Mouse (Mus musculus) urinary bladder, postnatal 14 days (tissue): ENCODE results near the gene Abcc10.

Source experiments
- DNase-seq: peaks from one replicate; pipeline ENCODE4 v3.0.0; 2021; ENCODE audit warnings: low spot score

Abcc10 gene

DNA sequence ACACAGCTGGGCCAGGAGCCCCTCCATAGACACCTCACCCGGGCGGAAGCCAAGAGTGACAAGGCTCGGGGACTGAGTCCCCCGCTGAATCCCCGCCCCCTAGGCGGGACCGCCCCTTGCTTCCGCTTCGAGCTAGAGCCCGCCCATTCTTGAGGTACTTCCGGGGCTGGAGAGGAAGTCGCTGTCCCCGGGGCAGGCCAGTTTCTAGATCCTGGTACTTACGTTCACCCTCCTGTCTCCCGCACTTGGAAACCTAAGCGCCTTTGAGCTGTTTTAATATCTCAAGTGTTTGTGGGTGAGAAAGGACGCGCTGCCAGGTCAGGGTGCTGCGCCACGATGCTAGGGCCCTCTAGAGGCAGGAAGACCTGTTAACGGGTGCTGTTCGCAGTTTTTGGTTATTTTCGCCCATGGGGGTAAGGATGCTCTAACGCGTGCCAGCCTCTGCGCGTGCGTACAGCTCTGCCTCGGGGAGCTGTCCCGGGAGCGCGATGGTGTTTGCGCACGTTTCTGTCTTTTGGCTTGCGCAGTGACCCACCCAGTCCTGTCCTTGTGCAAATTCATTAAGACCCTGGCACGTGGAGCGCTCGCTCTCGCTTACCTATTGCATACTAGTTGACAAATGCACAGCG, at the start of gene Abcc10:
Gene Abcc10 (minus strand): TSS at position 447 of the 629 bp plus-strand sequence.
- peak; percentile 96 for DNase-seq

DNA sequence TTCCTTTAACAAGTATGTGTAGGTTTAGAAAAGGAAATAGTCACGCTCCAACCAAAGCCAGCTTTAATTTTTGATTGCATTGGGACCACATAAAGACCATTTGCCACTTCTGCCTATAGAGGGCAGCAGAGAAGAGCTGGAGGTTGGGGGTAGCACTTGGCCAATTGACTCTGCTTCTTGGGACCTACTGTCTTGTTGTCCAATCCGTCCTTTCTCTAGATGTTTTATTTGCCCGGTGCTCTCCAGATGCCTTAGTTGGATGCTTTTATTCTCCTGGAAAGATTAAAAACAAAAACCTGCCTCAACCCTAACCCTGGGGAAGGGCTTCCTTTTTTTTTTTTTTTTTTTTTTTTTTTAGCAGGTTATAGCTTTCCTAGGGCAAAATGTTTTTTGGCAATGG, 43.6 kb upstream of the Abcc10 start:
- peak; percentile 11 for DNase-seq

DNA sequence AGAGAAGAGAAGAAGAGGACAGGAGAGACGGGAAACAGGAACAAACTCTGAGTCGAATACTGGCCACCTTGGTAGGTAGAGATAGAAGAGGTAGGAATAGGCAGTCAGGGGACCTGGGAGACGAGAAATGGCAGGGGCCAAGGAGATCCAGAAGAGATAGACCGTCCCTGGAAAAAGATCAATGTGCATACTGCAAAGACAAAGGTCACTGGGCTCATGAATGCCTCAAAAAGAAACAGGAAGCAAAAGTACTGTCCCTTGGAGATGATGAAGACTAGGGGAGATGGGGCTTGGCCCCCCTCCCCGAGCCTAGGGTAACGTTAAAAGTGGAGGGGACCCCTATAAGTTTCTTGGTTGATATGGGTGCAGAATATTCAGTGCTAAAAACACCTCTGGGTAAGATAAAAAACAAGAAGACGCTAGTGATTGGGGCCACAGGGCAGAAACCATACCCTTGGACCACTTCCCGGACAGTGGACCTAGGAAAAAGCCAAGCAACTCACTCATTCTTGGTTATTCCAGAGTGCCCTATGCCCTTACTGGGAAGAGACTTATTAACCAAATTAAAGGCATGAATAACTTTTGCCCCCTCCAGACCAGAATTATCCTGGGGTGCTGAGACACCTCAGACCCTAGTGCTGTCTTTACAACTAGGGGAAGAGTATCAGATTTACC, 23.0 kb upstream of the Abcc10 start:
- no peak for DNase-seq

DNA sequence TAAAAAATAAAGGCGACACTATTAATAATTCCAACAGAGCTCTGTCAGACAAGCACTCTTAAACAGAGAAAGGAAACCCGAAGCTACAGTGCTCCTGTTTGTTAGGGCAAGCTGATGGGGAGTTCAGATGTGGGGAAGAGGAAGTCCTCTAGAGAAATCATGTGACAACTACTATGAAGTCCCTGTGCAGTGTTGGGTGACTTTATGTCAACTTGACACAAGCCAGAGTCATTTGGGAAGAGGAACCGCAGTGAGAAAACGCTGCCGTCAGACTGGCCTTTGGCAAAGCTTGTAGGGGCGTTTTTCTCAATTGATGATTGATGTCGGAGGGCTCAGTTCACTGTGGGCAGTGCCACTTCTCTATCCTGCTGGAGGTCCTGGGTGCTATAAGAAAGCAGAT, 13.1 kb upstream of the Abcc10 start:
- no peak for DNase-seq

DNA sequence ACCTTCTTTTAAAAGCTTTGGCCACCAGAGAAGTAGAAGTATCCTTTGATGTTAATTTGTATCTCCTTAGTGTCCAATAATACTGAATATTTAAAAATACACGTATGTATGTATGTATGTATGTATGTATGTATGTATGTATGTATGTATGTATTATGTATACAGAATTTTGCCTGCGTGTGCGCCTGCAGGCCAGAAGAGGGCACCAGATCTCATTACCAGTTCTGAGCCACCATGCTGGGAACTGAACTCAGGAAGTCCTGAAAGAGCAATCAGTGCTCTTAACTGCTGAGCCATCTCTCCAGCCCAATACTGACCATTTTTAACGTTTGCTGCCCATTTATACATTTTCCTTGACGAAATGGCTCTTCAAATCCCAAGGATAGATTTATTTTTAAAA, 8.3 kb upstream of the Abcc10 start:
- DNase-seq: no peak

DNA sequence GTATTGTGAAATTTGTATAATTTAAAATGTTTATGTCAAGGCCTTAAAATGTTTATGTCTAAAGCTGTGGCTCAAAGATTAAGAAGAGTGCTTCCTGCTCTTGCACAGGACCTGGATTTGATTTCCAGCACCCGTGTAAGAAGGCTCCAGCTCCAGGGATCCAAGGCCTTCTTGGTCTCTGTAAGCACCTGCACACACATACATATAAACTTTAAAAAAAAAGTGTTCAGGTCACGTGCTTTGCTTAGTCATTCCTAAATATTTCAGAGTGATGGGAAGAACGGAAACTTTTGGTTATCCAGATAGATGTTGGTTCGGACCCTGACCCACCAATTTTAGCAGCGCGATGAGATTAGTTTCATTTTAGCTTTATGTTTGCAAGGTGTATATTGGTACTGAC, 571 bp upstream of the Abcc10 start:
- DNase-seq: no peak

DNA sequence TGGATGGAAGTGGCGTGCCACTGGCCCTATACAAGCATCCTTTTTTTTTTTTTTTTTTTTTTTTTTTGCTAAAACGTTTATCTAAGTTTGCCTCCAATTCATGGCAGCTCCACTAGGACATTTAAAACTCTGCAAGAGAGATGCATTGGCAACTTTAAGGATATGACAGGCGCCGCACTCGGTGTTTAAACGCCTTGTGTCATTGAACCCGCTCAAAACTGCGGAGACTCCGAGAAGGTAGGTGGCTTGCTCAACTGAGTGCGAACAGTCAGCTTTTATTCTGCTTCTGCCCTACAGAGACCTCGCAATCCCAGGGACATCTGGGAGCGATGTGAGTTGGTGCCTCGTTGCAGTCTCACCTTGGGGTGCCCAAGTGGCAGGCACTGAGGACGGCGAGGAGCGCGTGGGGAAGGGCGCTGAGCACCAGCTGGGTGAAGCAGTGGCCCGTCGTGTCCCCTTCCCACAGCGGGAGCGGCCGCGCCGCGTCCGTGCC, 693 bp downstream of the Abcc10 start:
- no peak for DNase-seq

DNA sequence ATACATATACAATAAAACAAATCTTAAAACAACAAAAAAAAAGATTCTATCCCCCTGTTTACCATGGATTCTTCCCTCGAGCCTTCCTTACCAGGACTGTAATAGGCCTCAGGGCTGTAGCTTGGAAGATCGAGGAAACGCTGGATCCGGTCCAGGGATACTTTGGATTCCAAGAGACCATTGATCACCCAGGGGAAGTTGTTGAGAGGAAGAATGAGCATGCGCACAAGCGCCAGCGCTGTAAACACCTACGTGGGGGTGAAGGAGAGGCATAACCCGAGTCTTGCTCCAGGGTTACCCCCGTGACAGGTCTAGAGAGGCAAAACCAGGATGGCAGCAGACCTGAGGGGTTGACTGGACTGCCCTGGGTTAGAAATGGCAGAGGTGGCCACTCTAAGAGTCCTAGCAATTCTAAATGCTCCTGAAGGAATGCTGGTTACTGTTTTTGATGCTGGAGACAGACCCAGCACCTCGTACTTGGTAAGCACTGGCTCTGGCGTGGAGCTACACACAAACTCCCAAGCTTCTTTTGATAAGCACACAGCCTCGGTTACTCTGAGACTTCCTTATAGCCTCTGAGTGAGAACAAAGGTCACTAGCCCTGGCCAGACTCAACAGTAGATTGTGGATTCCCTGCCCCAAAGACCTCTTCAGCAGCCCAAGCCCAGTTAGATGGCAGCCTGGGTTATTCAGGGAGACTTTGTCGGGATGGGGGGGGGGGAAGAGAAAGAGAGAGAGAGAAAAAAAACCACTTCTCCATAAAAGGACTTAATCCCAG, 5.9 kb downstream of the Abcc10 start:
- no peak for DNase-seq

DNA sequence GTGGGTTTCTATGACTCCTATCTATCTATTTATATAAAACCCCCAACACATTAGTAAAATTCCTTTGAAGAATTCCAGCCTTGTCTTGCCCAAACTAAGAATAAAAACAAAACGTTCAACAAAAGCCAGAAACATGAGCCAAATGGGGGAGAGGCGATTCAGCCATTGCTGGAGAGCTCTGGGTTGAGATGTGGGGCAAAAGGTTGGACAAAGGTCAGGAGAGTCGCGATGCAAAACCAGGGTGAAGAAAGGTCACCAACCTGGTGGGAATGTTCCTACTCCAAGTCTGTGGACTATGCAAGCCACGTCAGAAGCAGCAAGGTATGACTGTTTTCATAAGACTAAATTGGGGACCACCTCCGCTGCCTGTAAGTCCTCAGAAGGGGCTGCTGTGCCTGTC, 7.7 kb downstream of the Abcc10 start:
- peak; percentile 25 for DNase-seq

DNA sequence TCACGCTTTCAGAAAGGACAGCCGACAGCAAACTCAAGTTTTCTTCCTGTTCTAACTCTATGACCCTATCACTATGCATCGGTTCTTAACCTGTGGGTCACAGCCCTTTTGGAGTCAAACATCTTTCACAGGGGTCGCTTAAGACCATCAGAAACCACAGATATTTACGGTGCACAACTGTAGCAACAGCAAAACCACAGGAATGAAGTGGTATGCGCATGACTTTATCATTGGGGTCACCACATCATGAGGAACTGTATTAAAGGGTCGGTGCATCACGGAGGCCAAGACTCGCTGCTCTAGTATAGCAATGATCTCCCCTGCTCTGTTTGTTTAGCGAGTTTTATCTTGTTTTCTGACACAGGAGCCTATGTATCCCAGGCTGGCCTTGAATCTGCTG, 12.3 kb downstream of the Abcc10 start:
- no peak for DNase-seq

DNA sequence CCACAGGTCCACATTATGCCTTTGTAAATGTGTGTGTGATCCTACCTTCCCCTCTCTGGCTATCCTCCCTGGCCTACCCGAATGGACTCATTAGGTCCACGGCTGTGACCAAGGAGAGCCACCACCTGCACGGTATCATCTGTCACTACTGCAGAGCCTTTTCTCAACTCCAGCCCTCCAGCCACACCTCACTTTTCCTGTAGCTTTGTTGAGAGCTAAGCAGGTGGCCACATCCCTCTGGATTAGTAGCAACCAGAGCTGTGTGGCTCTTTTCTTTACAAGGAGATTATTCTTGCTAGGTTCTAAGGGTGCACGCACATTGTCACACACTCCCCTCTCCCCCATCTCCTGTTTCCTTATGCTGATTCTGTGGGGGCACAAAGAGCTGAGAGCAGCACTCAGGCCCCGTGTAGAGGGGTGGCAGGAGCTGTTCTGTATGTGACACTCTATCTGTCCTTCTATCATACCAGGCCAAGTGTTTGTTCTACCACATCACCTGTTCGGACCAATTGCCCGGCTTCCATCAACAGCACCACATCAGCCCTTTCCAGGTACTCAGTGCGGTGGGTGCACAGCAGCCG, 14.9 kb downstream of the Abcc10 start:
- no peak for DNase-seq

DNA sequence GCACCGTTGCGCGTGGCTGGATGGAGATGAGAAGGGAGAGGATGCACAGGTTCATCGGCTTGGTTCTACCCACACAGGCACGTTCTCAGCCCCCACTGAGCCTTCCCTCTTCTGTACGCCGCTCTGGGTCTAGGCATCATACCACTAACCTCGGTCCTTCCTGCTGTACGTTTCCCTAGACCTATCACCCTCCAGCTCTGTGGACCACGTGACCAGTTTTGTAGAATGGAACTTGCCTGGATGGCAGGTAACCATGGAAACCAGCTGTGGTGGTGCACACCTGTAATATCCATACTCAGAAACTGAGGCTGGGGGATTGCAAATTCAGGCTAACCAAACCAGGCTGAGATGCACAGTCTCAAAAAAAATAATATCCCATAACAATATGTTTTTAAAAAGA, 17.6 kb downstream of the Abcc10 start:
- no peak for DNase-seq

DNA sequence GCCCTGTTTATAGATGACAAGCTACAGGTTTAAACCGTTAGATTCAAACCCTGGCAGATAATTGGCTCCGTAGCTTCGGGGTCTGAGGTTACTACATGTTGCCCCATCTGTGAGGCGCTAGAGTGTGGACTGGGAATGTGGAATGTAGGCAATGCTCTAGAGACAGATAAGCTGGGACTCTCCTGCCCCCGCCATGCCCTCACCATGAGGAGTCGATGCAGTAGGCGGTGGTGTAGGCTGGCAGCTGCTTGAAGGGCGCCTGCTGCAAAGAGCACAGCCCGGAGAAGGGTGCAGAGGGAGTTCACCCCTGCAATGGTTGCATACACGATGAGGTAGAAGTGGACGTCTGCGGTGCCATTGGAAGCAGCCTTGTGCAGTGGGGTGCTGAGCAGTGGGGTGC, 18.3 kb downstream of the Abcc10 start:
- no peak for DNase-seq

DNA sequence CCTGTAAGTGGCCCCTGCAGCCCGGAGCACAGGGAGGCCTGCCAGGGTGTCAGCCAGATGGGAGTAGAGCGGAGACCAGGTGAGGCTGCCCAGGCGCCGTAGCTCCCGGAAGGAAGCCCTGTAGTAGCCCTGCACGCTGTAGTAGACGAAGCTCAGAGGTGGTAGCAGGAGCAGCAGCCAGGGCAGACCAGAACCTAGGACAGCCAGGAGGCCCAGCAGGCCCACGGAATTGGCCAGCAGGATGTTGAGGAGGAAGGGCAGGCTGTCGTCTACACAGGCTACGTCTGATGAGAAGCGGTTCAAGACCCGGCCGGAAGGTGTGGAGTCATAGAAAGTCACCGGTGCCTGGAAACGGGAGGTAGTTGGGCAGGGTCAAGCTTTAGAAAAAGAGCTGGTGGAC, 21.2 kb downstream of the Abcc10 start:
- DNase-seq: no peak

DNA sequence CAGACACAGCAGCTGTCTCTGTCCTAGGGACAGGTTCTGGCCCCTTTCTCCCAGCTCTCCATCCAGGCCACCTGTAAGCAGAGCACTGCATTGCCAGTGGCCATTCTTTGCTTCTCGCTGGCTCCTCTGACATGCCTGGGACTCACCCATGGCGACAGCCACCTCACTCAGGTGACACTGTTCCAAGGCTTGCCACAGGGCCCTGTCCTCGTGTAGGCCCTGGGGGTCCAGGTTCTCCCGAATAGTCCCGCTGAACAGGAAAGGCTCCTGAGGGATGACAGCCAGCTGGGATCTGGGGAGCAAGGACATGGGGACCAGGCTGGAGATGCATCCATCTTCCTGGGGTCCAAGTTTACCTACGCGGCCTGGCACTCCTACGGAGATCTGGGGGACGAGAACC, 24.0 kb downstream of the Abcc10 start:
- DNase-seq: no peak

DNA sequence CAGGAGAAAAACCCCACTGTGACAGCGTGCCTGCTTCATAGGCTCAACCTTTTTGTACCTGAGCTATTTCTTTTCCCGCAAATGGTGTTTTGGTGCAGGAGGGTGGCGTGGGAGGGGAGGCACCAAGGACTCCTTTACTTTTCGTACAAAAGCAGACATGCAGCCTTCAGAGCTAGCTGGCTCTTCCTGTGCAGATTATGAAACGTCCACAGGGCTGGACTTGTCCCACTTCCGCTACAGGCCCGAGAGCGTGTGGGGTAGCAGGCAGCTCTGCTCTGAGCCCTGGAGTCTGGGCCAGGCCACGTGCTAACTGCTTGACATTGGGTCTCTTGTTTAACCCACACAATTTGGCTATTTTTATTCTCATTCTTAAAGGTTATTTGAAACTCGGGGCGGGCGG, 26.3 kb downstream of the Abcc10 start:
- peak; percentile 58 for DNase-seq

DNA sequence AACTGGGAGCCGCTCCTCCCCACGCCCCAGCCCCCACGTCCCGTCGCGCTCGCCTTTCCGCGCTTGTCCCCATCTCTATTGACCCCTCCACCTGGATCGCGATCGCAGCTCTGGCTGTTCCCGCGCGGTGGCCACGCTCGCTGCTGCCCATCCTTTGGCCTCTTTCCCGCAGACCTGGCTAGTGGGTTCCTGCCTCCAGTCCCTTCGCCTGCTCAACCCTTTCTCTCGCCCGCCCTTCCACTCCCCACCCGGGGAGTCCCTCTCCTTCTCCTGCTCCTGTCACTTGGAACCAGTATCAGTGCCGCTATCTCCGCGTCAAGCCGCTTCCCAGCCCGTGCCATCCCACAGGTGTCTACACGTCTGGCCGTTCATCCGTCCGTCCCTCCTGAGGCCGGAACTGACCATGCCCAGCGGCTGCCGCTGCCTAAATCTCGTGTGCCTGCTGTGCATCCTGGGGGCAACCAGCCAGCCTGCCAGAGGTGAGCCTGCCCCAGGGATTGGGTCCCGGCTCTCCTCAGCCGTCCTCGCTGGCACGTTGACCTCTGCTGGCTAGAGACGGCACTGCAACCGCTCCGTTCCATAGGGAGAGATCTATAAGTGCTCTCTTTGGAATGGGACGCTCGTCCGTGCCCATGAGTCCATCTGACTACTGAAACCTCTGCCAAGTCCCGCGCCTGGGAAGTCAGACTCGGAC, 29.8 kb downstream of the Abcc10 start:
- DNase-seq: peak; percentile 90

DNA sequence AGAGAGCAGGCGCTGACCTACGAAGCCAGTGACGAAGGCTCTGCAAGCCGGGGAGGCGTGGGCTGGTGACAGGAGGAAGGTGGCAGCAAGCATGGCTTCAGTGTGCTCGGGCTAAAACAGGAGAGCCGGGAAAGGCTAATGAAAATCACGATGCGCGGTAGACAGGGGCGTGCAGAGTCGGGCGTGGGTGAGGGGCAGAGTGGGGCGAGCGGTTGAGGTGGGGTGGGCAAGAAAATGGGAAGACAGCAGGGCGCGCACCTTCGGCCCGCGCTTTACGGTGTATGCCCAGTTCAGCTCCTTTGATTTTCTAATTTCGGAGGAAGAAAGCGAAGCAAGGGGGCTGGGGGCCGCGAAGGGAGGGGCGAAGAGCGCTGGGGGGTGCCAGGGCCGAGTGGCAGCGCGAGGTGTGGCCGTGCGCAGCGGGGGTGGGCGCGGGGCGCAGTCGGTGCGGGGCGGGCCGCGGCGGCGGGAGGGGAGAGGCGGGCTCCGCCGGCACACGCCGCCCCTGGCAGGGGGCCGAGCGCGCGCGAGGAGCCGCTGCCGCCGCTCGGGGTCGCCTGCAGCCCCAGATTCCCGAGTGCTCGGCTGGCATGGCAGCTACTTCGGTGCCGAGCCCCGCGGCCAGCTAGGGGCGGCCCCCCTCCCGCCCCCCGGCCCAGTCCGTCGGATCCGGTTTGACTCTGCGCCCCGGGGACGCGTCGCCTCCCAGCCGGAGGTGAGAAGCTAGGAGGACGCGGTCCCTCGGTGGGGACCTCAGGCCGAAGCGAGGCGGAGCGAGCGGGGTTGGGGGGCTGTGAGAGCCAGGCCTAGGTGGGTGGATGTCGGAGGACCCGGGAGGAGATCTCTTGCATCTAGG, 30.6 kb downstream of the Abcc10 start, which contains the start of gene Dlk2:
Gene Dlk2 (plus strand): TSS at position 58 of the 856 bp plus-strand sequence.
- DNase-seq: no peak

DNA sequence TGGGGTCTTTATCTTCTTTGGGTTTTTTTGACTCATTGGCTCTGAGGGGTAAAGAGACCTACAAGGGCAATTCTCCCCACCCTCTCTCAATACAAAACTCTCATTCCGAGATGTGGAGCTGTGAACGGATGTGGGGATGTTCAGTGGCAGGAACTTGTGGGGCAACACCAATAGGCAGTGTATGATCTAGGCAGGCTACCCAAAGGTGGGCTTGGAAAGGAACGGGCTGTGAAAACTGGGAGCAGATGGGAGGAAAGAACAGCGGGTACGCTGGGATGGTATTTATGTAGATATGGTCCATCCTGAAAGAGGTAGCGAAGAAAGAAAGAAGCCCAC, 31.2 kb downstream of the Abcc10 start:
- no peak for DNase-seq

DNA sequence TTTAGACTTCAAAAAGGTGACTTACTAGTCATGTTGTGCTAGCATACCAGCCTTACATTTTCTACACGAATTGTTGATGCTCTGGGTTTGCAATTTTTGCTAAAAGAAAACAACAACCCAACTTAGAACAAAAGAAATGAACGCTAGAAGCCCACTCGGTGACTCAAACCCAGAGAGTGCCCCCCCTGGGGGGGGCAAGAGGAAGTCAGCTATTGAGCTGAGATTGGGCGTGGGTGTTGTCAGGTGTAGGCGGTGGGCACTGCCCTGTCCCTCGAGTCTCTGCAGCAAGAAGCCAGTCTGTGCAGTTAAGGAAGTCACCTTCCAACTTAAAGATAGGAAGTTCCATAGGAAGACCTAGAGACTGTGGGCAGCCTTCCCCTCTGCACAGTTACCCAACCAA, 31.6 kb downstream of the Abcc10 start:
- no peak for DNase-seq

DNA sequence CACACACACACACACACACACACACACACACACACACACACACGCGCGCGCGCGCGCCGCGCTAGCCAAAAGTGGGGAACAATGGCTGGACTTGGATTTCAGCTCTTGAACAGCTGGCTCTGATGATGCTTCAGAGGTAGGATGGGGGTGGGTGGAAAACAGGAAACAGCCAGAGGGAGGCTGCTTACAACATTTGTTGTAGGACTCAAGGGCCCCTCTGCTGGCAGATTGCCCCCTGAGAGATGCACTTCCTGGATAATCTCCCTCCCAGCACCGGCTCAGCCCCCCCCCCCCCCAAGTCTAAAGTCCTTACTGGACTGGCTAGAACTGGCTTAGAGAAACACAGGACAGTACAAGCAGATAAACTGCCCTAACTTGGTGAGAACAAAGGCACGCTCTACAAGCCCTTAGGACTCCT, 40.5 kb downstream of the Abcc10 start:
- DNase-seq: no peak
